Mouse (Mus musculus): ENCODE measurements around the gene BC055324.
"Not testable (repeated sequence)": the region's sequence is repeated elsewhere in the genome, so short reads cannot be mapped to it uniquely, and the experiment has no call there.

BC055324 gene

GRCm38 (mm10) chr1:163994721-163995608 is at the start of gene BC055324, which contains the start of gene Mettl18:
BC055324 (minus strand) TSS chr1:163994796.
Mettl18 (plus strand) TSS chr1:163994889.
- peak; percentile 88 for DNase-seq

- no peak for DNase-seq
Measured at GRCm38 (mm10) chr1:164043549-164043948, 49.0 kb upstream of the BC055324 start.

- DNase-seq, result no peak
Measured at GRCm38 (mm10) chr1:164040385-164041135, 46.0 kb upstream of the BC055324 start.

GRCm38 (mm10) chr1:164027416-164027815 is 32.8 kb upstream of the BC055324 start:
- no peak for DNase-seq

- DNase-seq, result no peak
Measured at GRCm38 (mm10) chr1:164025685-164026084, 31.1 kb upstream of the BC055324 start.

- not testable (repeated sequence) for DNase-seq
Measured at GRCm38 (mm10) chr1:164022106-164022505, 27.5 kb upstream of the BC055324 start.

- DNase-seq, result not testable (repeated sequence)
Measured at GRCm38 (mm10) chr1:164020746-164021145, 26.1 kb upstream of the BC055324 start.

- DNase-seq, result no peak
Measured at GRCm38 (mm10) chr1:164019789-164020188, 25.2 kb upstream of the BC055324 start.

- no peak for DNase-seq
Measured at GRCm38 (mm10) chr1:164018221-164018896, 23.8 kb upstream of the BC055324 start.

GRCm38 (mm10) chr1:164014616-164015015 is 20.0 kb upstream of the BC055324 start:
- DNase-seq, result no peak

GRCm38 (mm10) chr1:164009235-164009634 is 14.6 kb upstream of the BC055324 start:
- DNase-seq, result no peak

GRCm38 (mm10) chr1:164004311-164004710 is 9.7 kb upstream of the BC055324 start:
- DNase-seq, result no peak

- no peak for DNase-seq
Measured at GRCm38 (mm10) chr1:164001831-164002452, 7.3 kb upstream of the BC055324 start.

- DNase-seq, result no peak
Measured at GRCm38 (mm10) chr1:163995609-163995913, 965 bp upstream of the BC055324 start.

- no peak for DNase-seq
Measured at GRCm38 (mm10) chr1:163994173-163994720, 349 bp downstream of the BC055324 start.

GRCm38 (mm10) chr1:163992371-163992770 is 2.2 kb downstream of the BC055324 start:
- no peak for DNase-seq

- DNase-seq, result no peak
Measured at GRCm38 (mm10) chr1:163976515-163976914, 18.1 kb downstream of the BC055324 start.

- DNase-seq, result no peak
Measured at GRCm38 (mm10) chr1:163975088-163975487, 19.5 kb downstream of the BC055324 start.

GRCm38 (mm10) chr1:163974471-163974870 is 20.1 kb downstream of the BC055324 start:
- DNase-seq, result no peak

GRCm38 (mm10) chr1:163964008-163964689 is 30.4 kb downstream of the BC055324 start:
- DNase-seq, result no peak

- no peak for DNase-seq
Measured at GRCm38 (mm10) chr1:163958036-163958435, 36.6 kb downstream of the BC055324 start.

- DNase-seq, result no peak
Measured at GRCm38 (mm10) chr1:163953396-163953795, 41.2 kb downstream of the BC055324 start.
